Mouse (Mus musculus) olfactory bulb, adult 2 months (tissue): Measurements from ENCODE around the gene Stum.

Experiments
- CTCF ChIP-seq: fragments of 200-500 bp; IDR thresholded peaks from 2 replicates; pipeline ENCODE4 v1.5.1; 2012; ENCODE audit warnings: low read depth, mild to moderate bottlenecking, low read length, moderate library complexity; ENCODE audit not compliant: insufficient read depth
- POLR2A ChIP-seq: fragments of 200-500 bp; IDR thresholded peaks from 2 replicates; pipeline ENCODE4 v1.6.1; 2012; ENCODE audit warnings: mild to moderate bottlenecking, low read depth, low read length, moderate library complexity; ENCODE audit not compliant: insufficient read depth

- TF ChIP-seq CTCF (no peak), POLR2A (no peak)
These were observed 98.0 kb downstream of the Stum start for GRCm38 (mm10) chr1:180385308-180385707.
